Mouse (Mus musculus) T-helper 2 cell (primary cell): ENCODE measurements at regions not wholly inside any gene's neighbourhood (a gene's known extent, or its start where the extent isn't known, plus 50 kb on each side); places are given as distances from the start of the nearest gene placed in this dataset.
"Not testable (repeated sequence)": the region's sequence is repeated elsewhere in the genome, so short reads cannot be mapped to it uniquely, and the experiment has no call there.

Source experiments
- in situ Hi-C: fragments of 300-600 bp; cut with MboI, MseI; formaldehyde crosslinking; loops from one replicate; pipeline ENCODE4 v1.15.1; 2025; ENCODE audit warnings: high pct_unique_total_duplicates

- in situ Hi-C loops: no loop called here
These were observed 82.7 kb downstream of the Pmp22 start for GRCm38 (mm10) chr11:63211501-63211900.

- in situ Hi-C loops: no loop called here
These were observed 84.3 kb downstream of the Pmp22 start for GRCm38 (mm10) chr11:63213043-63213442.

GRCm38 (mm10) chr11:63213901-63214425 is 85.2 kb downstream of the Pmp22 start:
- in situ Hi-C loops: no loop called here

- in situ Hi-C loops: no loop called here
These were observed 87.2 kb downstream of the Pmp22 start for GRCm38 (mm10) chr11:63215993-63216392.

GRCm38 (mm10) chr11:63217049-63217448 is 88.3 kb downstream of the Pmp22 start:
- in situ Hi-C loops: no loop called here

- in situ Hi-C loops: no loop called here
These were observed 97.7 kb downstream of the Pmp22 start for GRCm38 (mm10) chr11:63226471-63226870.

- in situ Hi-C loops: no loop called here
These were observed 102.0 kb downstream of the Pmp22 start for GRCm38 (mm10) chr11:63230786-63231185.

GRCm38 (mm10) chr11:63233172-63233966 is 104.6 kb downstream of the Pmp22 start:
- in situ Hi-C loops: no loop called here

- in situ Hi-C loops: no loop called here
These were observed 105.7 kb downstream of the Pmp22 start for GRCm38 (mm10) chr11:63234481-63234880.

GRCm38 (mm10) chr11:63238655-63239054 is 109.9 kb downstream of the Pmp22 start:
- in situ Hi-C loops: no loop called here

- in situ Hi-C loops: no loop called here
These were observed 115.2 kb downstream of the Pmp22 start for GRCm38 (mm10) chr11:63243906-63244416.

GRCm38 (mm10) chr11:63245041-63245440 is 116.3 kb downstream of the Pmp22 start:
- in situ Hi-C loops: no loop called here

GRCm38 (mm10) chr11:63246052-63246661 is 117.4 kb downstream of the Pmp22 start:
- in situ Hi-C loops: no loop called here

- in situ Hi-C loops: no loop called here
These were observed 123.5 kb downstream of the Pmp22 start for GRCm38 (mm10) chr11:63252012-63252856.

GRCm38 (mm10) chr11:63252968-63253602 is 124.3 kb downstream of the Pmp22 start:
- in situ Hi-C loops: no loop called here

- in situ Hi-C loops: no loop called here
These were observed 135.8 kb downstream of the Pmp22 start for GRCm38 (mm10) chr11:63264432-63265061.

GRCm38 (mm10) chr11:63266290-63266689 is 137.5 kb downstream of the Pmp22 start:
- in situ Hi-C loops: not testable (repeated sequence)

- in situ Hi-C loops: loop anchor here (25.0 kb wide), 1 partner anchor 1011 kb away; no protein-coding TSS in a partner anchor
These were observed 147.9 kb downstream of the Pmp22 start for GRCm38 (mm10) chr11:63276641-63277040.

GRCm38 (mm10) chr11:63281839-63282238 is 153.1 kb downstream of the Pmp22 start:
- in situ Hi-C loops: loop anchor here (25.0 kb wide), 1 partner anchor 1005 kb away; no protein-coding TSS in a partner anchor

- in situ Hi-C loops: loop anchor here (25.0 kb wide), 1 partner anchor 1005 kb away; no protein-coding TSS in a partner anchor
These were observed 153.8 kb downstream of the Pmp22 start for GRCm38 (mm10) chr11:63282541-63282940.
